8 mouse cellular contexts compared by ENCODE assay signal in genomic region chr1:106242129-106242528, GRCm38 (mm10).
DNase-seq lines count a peak whose midpoint lies in the region; ATAC-seq and TF ChIP-seq lines count a peak whose summit lies in the region.

No protein-coding gene starts in this region.

- H3K36me3 ChIP-seq in hindbrain, embryonic 13.5 days = peaks cover under 1% of the 10 kb centered on the region; the same call in 1 of the 2 replicates
- no peaks in the 10 kb centered on the region for H3K36me3 ChIP-seq in hindbrain, embryonic 11.5 days (ENCODE audit: control insufficient read depth, insufficient read depth, low read length)
- H3K36me3 ChIP-seq in midbrain, postnatal 0 days (ENCODE audit: insufficient read depth, low read length) = no peaks in the 10 kb centered on the region
- no peaks in the 10 kb centered on the region for H3K36me3 ChIP-seq in midbrain, embryonic 11.5 days (ENCODE audit: control insufficient read depth, insufficient read depth, low read length)
- no peaks in the 10 kb centered on the region for H3K36me3 ChIP-seq in heart, embryonic 15.5 days
- no peaks in the 10 kb centered on the region for H3K36me3 ChIP-seq in intestine, embryonic 16.5 days (ENCODE audit: control insufficient read depth, insufficient read depth, low read length)

- DNase-seq in hindbrain, embryonic 11.5 days (ENCODE audit: low spot score) = no peak
- peak; percentile 64 for DNase-seq in midbrain, postnatal 0 days (ENCODE audit: low spot score)
- no peak for DNase-seq in midbrain, embryonic 11.5 days (ENCODE audit: low spot score, missing footprints)
- peak; percentile 56 for DNase-seq in skeletal muscle tissue, adult 2 months (ENCODE audit: low read depth, low spot score)
- DNase-seq in gastrocnemius, postnatal 4 days (ENCODE audit: low spot score in 2 of 2) = no peak

- H3K9me3 ChIP-seq in hindbrain, embryonic 13.5 days = 0 out of 2 replicates have a peak, but pooled peaks cover 3% of the 10 kb centered on the region
- H3K9me3 ChIP-seq in hindbrain, embryonic 11.5 days (ENCODE audit: control insufficient read depth, low read length) = no peaks in the 10 kb centered on the region
- no peaks in the 10 kb centered on the region for H3K9me3 ChIP-seq in midbrain, postnatal 0 days (ENCODE audit: low read length)
- no peaks in the 10 kb centered on the region for H3K9me3 ChIP-seq in midbrain, embryonic 11.5 days (ENCODE audit: control insufficient read depth, low read length)
- peaks cover 5% of the 10 kb centered on the region; the same call in 1 of the 2 replicates for H3K9me3 ChIP-seq in heart, embryonic 15.5 days (replicated peaks)
- no peaks in the 10 kb centered on the region for H3K9me3 ChIP-seq in intestine, embryonic 16.5 days (ENCODE audit: control insufficient read depth, low read length)

- H3K27ac ChIP-seq in hindbrain, embryonic 13.5 days = peak overlapping the region; percentile 52; the same call in 1 of the 2 replicates
- H3K27ac ChIP-seq in hindbrain, embryonic 11.5 days (ENCODE audit: low read depth, low read length) = no peak overlapping the region
- 0 out of 2 replicates have a peak overlapping the region, but pooled peaks have one; percentile 12 for H3K27ac ChIP-seq in midbrain, postnatal 0 days (ENCODE audit: low read depth, low read length)
- H3K27ac ChIP-seq in midbrain, embryonic 11.5 days (ENCODE audit: low read depth, low read length) = no peak overlapping the region
- H3K27ac ChIP-seq in heart, embryonic 15.5 days = peak overlapping the region; percentile 45
- no peak overlapping the region for H3K27ac ChIP-seq in intestine, embryonic 16.5 days (ENCODE audit: low read length)

- 49% methylated on average over 2 of the region's 2 CpGs for WGBS in hindbrain, embryonic 13.5 days
- WGBS in hindbrain, embryonic 11.5 days = 68% methylated on average over 2 of the region's 2 CpGs
- 36% methylated on average over 2 of the region's 2 CpGs for WGBS in midbrain, postnatal 0 days
- WGBS in midbrain, embryonic 11.5 days = 82% methylated on average over 2 of the region's 2 CpGs
- 6% methylated on average over 2 of the region's 2 CpGs for WGBS in heart, embryonic 15.5 days
- WGBS in intestine, embryonic 16.5 days = 20% methylated on average over 2 of the region's 2 CpGs

- H3K4me3 ChIP-seq in hindbrain, embryonic 13.5 days = no peak overlapping the region
- H3K4me3 ChIP-seq in hindbrain, embryonic 11.5 days (ENCODE audit: low read depth, low read length) = no peak overlapping the region
- H3K4me3 ChIP-seq in midbrain, postnatal 0 days (ENCODE audit: low read depth, low read length) = no peak overlapping the region
- H3K4me3 ChIP-seq in midbrain, embryonic 11.5 days (ENCODE audit: low read depth, low read length) = no peak overlapping the region
- no peak overlapping the region for H3K4me3 ChIP-seq in heart, embryonic 15.5 days
- no peak overlapping the region for H3K4me3 ChIP-seq in intestine, embryonic 16.5 days (ENCODE audit: low read length)

- ATAC-seq in hindbrain, embryonic 13.5 days (ENCODE audit: low FRiP score) = no peak
- no peak for ATAC-seq in hindbrain, embryonic 11.5 days (ENCODE audit: low FRiP score)
- no peak for ATAC-seq in midbrain, postnatal 0 days (ENCODE audit: low FRiP score)
- no peak for ATAC-seq in midbrain, embryonic 11.5 days (ENCODE audit: low FRiP score)
- no peak for ATAC-seq in heart, embryonic 15.5 days (replicated peaks; ENCODE audit: insufficient number of reproducible peaks, insufficient read depth, low FRiP score, low read depth)
- no peak for ATAC-seq in intestine, embryonic 16.5 days

- no peaks in the 10 kb centered on the region for H3K27me3 ChIP-seq in hindbrain, embryonic 13.5 days
- H3K27me3 ChIP-seq in hindbrain, embryonic 11.5 days (ENCODE audit: control insufficient read depth, insufficient read depth, low read length) = no peaks in the 10 kb centered on the region
- no peaks in the 10 kb centered on the region for H3K27me3 ChIP-seq in midbrain, postnatal 0 days (ENCODE audit: insufficient read depth, low read length)
- no peaks in the 10 kb centered on the region for H3K27me3 ChIP-seq in midbrain, embryonic 11.5 days (ENCODE audit: control insufficient read depth, insufficient read depth, low read length)
- H3K27me3 ChIP-seq in heart, embryonic 15.5 days = no peaks in the 10 kb centered on the region
- no peaks in the 10 kb centered on the region for H3K27me3 ChIP-seq in intestine, embryonic 16.5 days (replicated peaks; ENCODE audit: control insufficient read depth, insufficient read depth, low read length)

- no peak overlapping the region for H3K4me2 ChIP-seq in hindbrain, embryonic 13.5 days
- no peak overlapping the region for H3K4me2 ChIP-seq in hindbrain, embryonic 11.5 days (replicated peaks; ENCODE audit: low read depth, low read length)
- H3K4me2 ChIP-seq in midbrain, postnatal 0 days (ENCODE audit: low read depth, low read length, poor library complexity, severe bottlenecking) = no peak overlapping the region
- no peak overlapping the region for H3K4me2 ChIP-seq in midbrain, embryonic 11.5 days
- no peak overlapping the region for H3K4me2 ChIP-seq in heart, embryonic 15.5 days
- no peak overlapping the region for H3K4me2 ChIP-seq in intestine, embryonic 16.5 days (ENCODE audit: low read depth, low read length)

- no peak for TF ChIP-seq CTCF in midbrain, postnatal 0 days (IDR thresholded peaks at IDR 0.05)

- peaks cover 30% of the 10 kb centered on the region for H3K4me1 ChIP-seq in hindbrain, embryonic 13.5 days (replicated peaks)
- H3K4me1 ChIP-seq in hindbrain, embryonic 11.5 days (replicated peaks; ENCODE audit: control insufficient read depth, insufficient read depth, low read length) = no peaks in the 10 kb centered on the region
- peaks cover 4% of the 10 kb centered on the region; the same call in 1 of the 2 replicates for H3K4me1 ChIP-seq in midbrain, postnatal 0 days (ENCODE audit: insufficient read depth, low read length)
- H3K4me1 ChIP-seq in midbrain, embryonic 11.5 days (ENCODE audit: control insufficient read depth, insufficient read depth, low read length) = no peaks in the 10 kb centered on the region
- peaks cover 29% of the 10 kb centered on the region for H3K4me1 ChIP-seq in heart, embryonic 15.5 days (replicated peaks)
- H3K4me1 ChIP-seq in intestine, embryonic 16.5 days (ENCODE audit: control insufficient read depth, insufficient read depth, low read length) = peaks cover 7% of the 10 kb centered on the region; the same call in 1 of the 2 replicates

- H3K9ac ChIP-seq in hindbrain, embryonic 13.5 days = no peak overlapping the region
- H3K9ac ChIP-seq in hindbrain, embryonic 11.5 days (ENCODE audit: low read depth, low read length) = no peak overlapping the region
- H3K9ac ChIP-seq in midbrain, postnatal 0 days (replicated peaks; ENCODE audit: low read length, poor library complexity, severe bottlenecking) = no peak overlapping the region
- H3K9ac ChIP-seq in midbrain, embryonic 11.5 days (ENCODE audit: low read length) = no peak overlapping the region
- H3K9ac ChIP-seq in heart, embryonic 15.5 days = no peak overlapping the region
- H3K9ac ChIP-seq in intestine, embryonic 16.5 days (ENCODE audit: low read depth, low read length) = no peak overlapping the region

Comparison
In these comparisons a context has a peak if more than half of its experiments do, and no peak if none do; other contexts are left out.
1. H3K27ac ChIP-seq: peak in hindbrain, embryonic 13.5 days (single experiment), midbrain, postnatal 0 days (single experiment) and heart, embryonic 15.5 days (single experiment); none in hindbrain, embryonic 11.5 days (single experiment), midbrain, embryonic 11.5 days (single experiment) and intestine, embryonic 16.5 days (single experiment).
2. DNase-seq: peak in midbrain, postnatal 0 days (single experiment) and skeletal muscle tissue, adult 2 months (single experiment); none in hindbrain, embryonic 11.5 days (single experiment), midbrain, embryonic 11.5 days (single experiment) and gastrocnemius, postnatal 4 days (0 of 2).